Mouse (Mus musculus): ENCODE data around the gene B3galt2. TPM values are rescaled to one million over a fixed set of nuclear protein-coding genes. Genes with fewer than 3 reads are reported as not detected.

The B3galt2 gene
- polyA plus RNA-seq (2012), result not detected in 2 replicates

DNA sequence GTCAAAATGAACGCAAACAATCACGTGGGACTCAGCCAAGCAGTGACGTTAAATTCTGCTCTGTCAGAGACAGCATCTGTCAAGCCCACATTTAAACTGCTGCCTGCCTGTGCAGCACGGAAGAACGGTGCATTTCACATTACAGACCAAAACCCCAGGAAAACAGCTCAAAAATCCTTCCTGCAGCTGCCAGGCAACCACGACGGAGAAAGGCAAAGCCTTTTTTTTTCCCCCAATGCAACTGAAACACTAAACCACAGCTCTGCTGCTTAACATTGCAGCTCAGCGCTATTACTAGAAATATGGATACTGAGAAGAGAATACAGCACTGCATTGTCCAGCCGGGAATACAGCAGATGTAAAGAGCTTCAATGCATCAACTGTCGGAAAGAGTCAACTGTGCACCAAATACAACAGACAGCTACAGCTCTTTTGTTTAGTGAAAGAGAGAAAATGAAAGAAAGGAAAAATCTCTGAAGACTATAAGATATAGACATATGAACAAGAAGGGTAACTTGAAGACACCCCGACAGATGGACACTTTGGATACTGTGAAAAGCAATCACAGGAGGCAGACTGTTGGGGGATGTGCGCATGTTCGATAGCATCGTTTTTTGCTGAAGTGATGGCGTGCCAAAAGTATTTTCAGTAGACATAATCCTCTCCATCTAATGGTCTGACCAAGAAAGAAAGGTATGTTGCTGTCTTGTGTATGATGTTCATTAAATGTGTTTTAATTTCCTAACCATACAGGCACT is at the start of gene B3galt2:
TSS of gene B3galt2 (plus strand) at position 15 of the 758 bp plus-strand sequence.

DNA sequence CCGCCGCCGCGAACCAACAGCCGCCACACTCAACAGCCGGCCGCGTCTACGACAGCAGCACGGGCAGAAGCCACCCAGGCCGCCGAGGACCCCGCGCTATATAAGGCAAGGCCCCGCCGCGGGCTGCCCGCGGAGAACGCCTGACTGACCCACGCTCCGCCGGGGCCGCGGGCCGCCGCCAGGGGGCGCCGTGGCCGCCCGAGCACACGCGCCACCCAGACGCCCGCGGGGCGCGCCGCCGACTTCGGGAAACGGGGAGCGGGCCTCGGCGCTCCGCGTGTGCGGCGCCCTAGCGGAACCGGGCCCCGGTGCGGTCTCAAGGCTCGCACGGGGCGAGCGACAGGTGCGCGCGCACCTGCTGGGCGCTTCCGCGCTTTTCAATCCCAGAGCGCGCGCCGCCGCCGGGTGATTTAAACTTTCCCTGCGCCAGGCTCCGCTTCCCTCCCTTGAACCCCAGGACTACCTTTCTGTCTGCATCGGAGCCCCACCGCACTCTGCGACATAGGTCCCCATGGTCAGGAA is 62.3 kb downstream of the B3galt2 start, which contains the start of gene Cdc73:
TSS of gene Cdc73 (minus strand) at position 153 of the 522 bp plus-strand sequence.

Other genes with a start within 250 kb of the B3galt2 start
- gene Cdc73, start 62.2 kb downstream of the B3galt2 start, polyA plus RNA-seq (2012), result 2.1 and 3.2 TPM in 2 replicates
- 76.1 and 83.6 TPM in 2 replicates for gene Glrx2, start 75.7 kb downstream of the B3galt2 start, polyA plus RNA-seq (2012)
- gene Trove2, start 136.4 kb downstream of the B3galt2 start, polyA plus RNA-seq (2012), result 0.14 and 0.16 TPM in 2 replicates
- 180 and 203 TPM in 2 replicates for gene Uchl5, start 136.6 kb downstream of the B3galt2 start, polyA plus RNA-seq (2012)

Data from megakaryocyte-erythroid progenitor cell, adult 5 weeks (primary cell).